Mouse (Mus musculus) stomach, embryonic 16.5 days (tissue): ENCODE measurements around the gene Cacna2d3. TPM values are rescaled to one million over a fixed set of nuclear protein-coding genes. Genes with fewer than 3 reads are reported as not detected.

Source experiments
- ATAC-seq: fragments of 200-750 bp; cut with Nextera tagmentation; 2 replicates; pipeline ENCODE4 v1.8.0; 2017; ENCODE audit warnings: moderate number of reproducible peaks, moderate TSS enrichment; ENCODE audit not compliant: insufficient read depth, low FRiP score
- H3K27ac ChIP-seq: fragments of 300-500 bp; sonication (generic); 2 replicates; pipeline ENCODE4 v1.5.1; 2014; ENCODE audit warnings: low read length
- H3K27me3 ChIP-seq: fragments of 300-500 bp; sonication (generic); 2 replicates; pipeline ENCODE4 v1.6.1; 2014; ENCODE audit warnings: low read length, control low read depth, mixed read lengths; ENCODE audit not compliant: control insufficient read depth, insufficient read depth
- H3K36me3 ChIP-seq: fragments of 300-500 bp; sonication (generic); 2 replicates; pipeline ENCODE4 v1.6.1; 2014; ENCODE audit warnings: low read length; ENCODE audit not compliant: control insufficient read depth, insufficient read depth
- H3K4me1 ChIP-seq: fragments of 300-500 bp; sonication (generic); 2 replicates; pipeline ENCODE4 v1.6.1; 2014; ENCODE audit warnings: low read length, control low read depth, mixed read lengths; ENCODE audit not compliant: control insufficient read depth, insufficient read depth
- H3K4me2 ChIP-seq: fragments of 300-500 bp; sonication (generic); 2 replicates; pipeline ENCODE4 v1.6.1; 2014; ENCODE audit warnings: low read depth, low read length, mixed read lengths
- H3K4me3 ChIP-seq: fragments of 300-500 bp; sonication (generic); replicated peaks from 2 replicates; pipeline ENCODE4 v1.5.1; 2014; ENCODE audit warnings: mild to moderate bottlenecking, low read length
- H3K9ac ChIP-seq: fragments of 300-500 bp; sonication (generic); 2 replicates; pipeline ENCODE4 v1.6.1; 2014; ENCODE audit warnings: low read length
- H3K9me3 ChIP-seq: fragments of 300-500 bp; sonication (generic); replicated peaks from 2 replicates; pipeline ENCODE4 v1.6.1; 2016; ENCODE audit warnings: low read length, control low read depth; ENCODE audit not compliant: control insufficient read depth
- WGBS: fragments of 180-500 bp; shearing (Covaris S2); extraction: QIAGEN DNeasy Blood & Tissue Kit; methylation state at CpG from one replicate; pipeline ENCODE4 v1.1.7; 2014; 5-methylcytosine and 5-hydroxymethylcytosine counted together
- polyA plus RNA-seq: library from polyadenylated mRNA; unstranded; fragments of >200 nt; fragmentation: Nextera tagmentation; extraction: Ambion mirVana; gene quantifications from 2 replicates; pipeline ENCODE4 v1.2.1, GENCODE M21; 2015

Cacna2d3 gene
- polyA plus RNA-seq, 1 experiment from 2014 or later = 1.6 TPM

DNA sequence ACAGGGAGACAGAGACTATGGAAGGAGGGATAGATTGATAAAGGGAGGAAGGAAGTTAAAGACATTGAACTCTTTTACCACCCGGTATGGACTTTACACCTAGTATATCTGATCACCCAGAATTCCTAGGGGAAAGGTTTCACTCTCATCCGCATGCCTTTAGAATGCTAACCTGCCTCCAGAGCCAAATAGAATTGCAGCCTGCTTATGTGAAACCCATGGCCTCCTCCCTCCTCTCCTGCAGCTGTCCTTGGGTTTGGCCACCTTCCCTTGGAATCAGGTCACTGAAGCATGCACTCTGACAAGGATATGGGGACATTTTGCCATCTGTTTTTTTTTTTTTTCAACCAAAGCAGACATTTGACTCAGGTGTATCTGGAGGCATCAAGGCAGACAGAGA lies 707.0 kb downstream of the Cacna2d3 start:
- Histone ChIP-seq H3K9ac (no peak overlapping the region), H3K4me1 (no peaks in the 10 kb centered on the region), H3K9me3 (no peaks in the 10 kb centered on the region), H3K27me3 (no peaks in the 10 kb centered on the region), H3K4me3 (no peak overlapping the region), H3K27ac (no peak overlapping the region), H3K36me3 (no peaks in the 10 kb centered on the region), H3K4me2 (no peak overlapping the region)
- WGBS = 74% methylated on average over 2 of the region's 2 CpGs
- no peak for ATAC-seq

DNA sequence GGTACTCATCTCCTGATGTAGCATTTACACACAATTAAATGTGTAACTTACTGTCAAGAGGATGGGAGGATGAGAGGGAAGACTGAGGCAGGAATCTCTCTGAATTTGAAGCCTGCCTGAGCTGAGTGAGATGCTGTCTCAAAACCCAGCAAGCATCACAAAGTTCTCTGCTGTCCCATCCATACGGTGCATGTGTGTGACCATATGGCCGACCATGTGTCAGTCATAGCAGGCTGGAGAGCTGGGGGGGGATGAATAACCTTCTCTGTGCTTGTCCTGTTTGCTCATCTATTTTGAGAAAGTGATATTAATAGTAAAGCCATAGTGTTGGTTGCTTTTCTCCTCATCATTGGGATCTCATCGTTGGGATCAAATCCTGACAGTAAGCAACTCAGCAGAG lies 708.5 kb downstream of the Cacna2d3 start:
- H3K9me3 ChIP-seq = no peaks in the 10 kb centered on the region
- H3K36me3 ChIP-seq = no peaks in the 10 kb centered on the region
- no peak overlapping the region for H3K4me3 ChIP-seq
- H3K4me2 ChIP-seq = no peak overlapping the region
- no peaks in the 10 kb centered on the region for H3K4me1 ChIP-seq
- no peaks in the 10 kb centered on the region for H3K27me3 ChIP-seq
- no peak overlapping the region for H3K27ac ChIP-seq
- H3K9ac ChIP-seq = no peak overlapping the region
- ATAC-seq = no peak
- 87% methylated on average over 3 of the region's 3 CpGs for WGBS

DNA sequence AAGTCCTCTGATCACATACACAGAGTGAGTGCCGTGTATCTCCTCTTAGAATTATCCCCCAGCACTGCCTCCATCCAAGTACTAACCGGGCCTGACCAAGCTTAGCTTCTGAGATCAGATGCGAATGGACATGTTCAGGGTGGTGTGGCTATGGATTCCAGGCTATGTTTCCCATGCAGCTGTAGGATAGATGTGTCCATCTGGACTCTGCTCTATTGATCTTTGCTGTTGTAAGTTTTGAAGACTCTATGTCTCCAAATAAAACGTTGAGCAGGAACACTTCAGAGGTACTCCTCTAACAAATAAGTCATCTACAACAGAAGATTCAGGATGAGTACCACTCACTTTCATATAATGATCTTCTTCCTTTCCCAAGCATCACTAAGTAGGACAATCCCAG lies 712.0 kb downstream of the Cacna2d3 start:
- Histone ChIP-seq H3K9me3 (no peaks in the 10 kb centered on the region), H3K9ac (no peak overlapping the region), H3K4me1 (no peaks in the 10 kb centered on the region), H3K27ac (no peak overlapping the region), H3K4me2 (no peak overlapping the region), H3K36me3 (no peaks in the 10 kb centered on the region), H3K4me3 (no peak overlapping the region), H3K27me3 (no peaks in the 10 kb centered on the region)
- WGBS = 87% methylated on average over 4 of the region's 4 CpGs
- no peak for ATAC-seq

GRCm38 (mm10) chr14:29005228-29005840 lies 716.3 kb downstream of the Cacna2d3 start:
- H3K4me1 ChIP-seq = no peaks in the 10 kb centered on the region
- no peak for ATAC-seq
- H3K27ac ChIP-seq = no peak overlapping the region
- no peak overlapping the region for H3K9ac ChIP-seq
- H3K27me3 ChIP-seq = no peaks in the 10 kb centered on the region
- H3K9me3 ChIP-seq = no peaks in the 10 kb centered on the region
- H3K4me3 ChIP-seq = no peak overlapping the region
- WGBS = 88% methylated on average over 4 of the region's 5 CpGs
- H3K4me2 ChIP-seq = no peak overlapping the region
- no peaks in the 10 kb centered on the region for H3K36me3 ChIP-seq

- H3K36me3 ChIP-seq = no peaks in the 10 kb centered on the region
- H3K27ac ChIP-seq = no peak overlapping the region
- H3K4me1 ChIP-seq = no peaks in the 10 kb centered on the region
- 95% methylated on average over 3 of the region's 3 CpGs for WGBS
- no peak overlapping the region for H3K9ac ChIP-seq
- no peaks in the 10 kb centered on the region for H3K27me3 ChIP-seq
- no peak overlapping the region for H3K4me3 ChIP-seq
- no peaks in the 10 kb centered on the region for H3K9me3 ChIP-seq
- ATAC-seq = no peak
- H3K4me2 ChIP-seq = no peak overlapping the region
Measured at GRCm38 (mm10) chr14:28996569-28996968, 725.1 kb downstream of the Cacna2d3 start.

- H3K4me3 ChIP-seq = no peak overlapping the region
- WGBS = 81% methylated on average over 7 of the region's 7 CpGs
- H3K9ac ChIP-seq = no peak overlapping the region
- H3K27ac ChIP-seq = no peak overlapping the region
- H3K27me3 ChIP-seq = no peaks in the 10 kb centered on the region
- ATAC-seq = no peak
- H3K36me3 ChIP-seq = no peaks in the 10 kb centered on the region
- no peaks in the 10 kb centered on the region for H3K4me1 ChIP-seq
- no peaks in the 10 kb centered on the region for H3K9me3 ChIP-seq
- H3K4me2 ChIP-seq = no peak overlapping the region
Measured at GRCm38 (mm10) chr14:28988211-28988900, 733.3 kb downstream of the Cacna2d3 start.

DNA sequence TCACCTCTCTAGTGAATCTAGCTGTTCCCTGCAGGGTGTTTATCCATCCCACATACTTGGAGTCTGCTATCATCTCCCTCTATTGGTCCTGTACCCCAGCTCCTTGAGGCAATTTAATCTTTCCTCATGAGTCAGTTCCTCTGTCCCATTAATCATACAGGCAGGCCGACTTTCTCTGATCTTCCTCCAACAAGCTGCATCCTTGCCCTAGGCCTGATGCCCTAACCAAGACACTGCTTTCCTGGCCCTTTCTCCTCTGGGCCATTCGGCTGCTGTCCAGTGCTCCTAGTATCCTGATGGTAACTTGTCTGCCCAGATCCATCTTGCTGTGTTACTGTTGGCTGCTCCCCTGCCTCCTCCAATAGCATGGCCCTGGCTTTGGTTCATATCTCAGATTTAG lies 737.4 kb downstream of the Cacna2d3 start:
- Histone ChIP-seq H3K4me3 (no peak overlapping the region), H3K4me2 (no peak overlapping the region), H3K36me3 (no peaks in the 10 kb centered on the region), H3K9me3 (no peaks in the 10 kb centered on the region), H3K27me3 (no peaks in the 10 kb centered on the region), H3K9ac (no peak overlapping the region), H3K27ac (no peak overlapping the region), H3K4me1 (no peaks in the 10 kb centered on the region)
- no peak for ATAC-seq
- WGBS = 60% methylated on average over 2 of the region's 2 CpGs

DNA sequence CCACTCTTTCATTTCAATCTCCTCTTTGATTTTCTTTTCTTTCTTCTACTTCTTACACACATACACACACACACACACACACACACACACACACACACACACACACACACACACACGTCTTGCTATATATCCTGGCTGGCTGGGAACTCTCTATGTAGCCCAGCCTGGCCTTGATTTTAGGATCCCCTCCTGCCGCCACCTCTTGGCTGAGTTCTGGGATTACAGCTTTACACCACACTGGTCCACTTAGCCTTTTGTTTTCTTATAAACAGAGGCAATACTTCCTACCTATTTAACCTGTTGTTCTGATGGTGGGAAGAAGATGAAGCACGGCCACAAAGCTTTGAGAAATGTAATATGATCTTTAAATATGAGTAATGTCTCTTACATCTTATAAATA lies 741.2 kb downstream of the Cacna2d3 start:
- Histone ChIP-seq H3K27ac (no peak overlapping the region), H3K4me2 (no peak overlapping the region), H3K9me3 (no peaks in the 10 kb centered on the region), H3K36me3 (no peaks in the 10 kb centered on the region), H3K4me3 (no peak overlapping the region), H3K27me3 (no peaks in the 10 kb centered on the region), H3K9ac (no peak overlapping the region), H3K4me1 (no peaks in the 10 kb centered on the region)
- 41% methylated on average over 3 of the region's 3 CpGs for WGBS
- no peak for ATAC-seq

- H3K27ac ChIP-seq = no peak overlapping the region
- no peak for ATAC-seq
- H3K4me1 ChIP-seq = no peaks in the 10 kb centered on the region
- no peaks in the 10 kb centered on the region for H3K36me3 ChIP-seq
- 92% methylated on average over 2 of the region's 2 CpGs for WGBS
- H3K4me3 ChIP-seq = no peak overlapping the region
- H3K4me2 ChIP-seq = no peak overlapping the region
- no peaks in the 10 kb centered on the region for H3K27me3 ChIP-seq
- H3K9me3 ChIP-seq = no peaks in the 10 kb centered on the region
- no peak overlapping the region for H3K9ac ChIP-seq
Measured at GRCm38 (mm10) chr14:28979230-28979629, 742.4 kb downstream of the Cacna2d3 start.
